Mouse (Mus musculus) 416B (cell line): ENCODE measurements at regions not wholly inside any gene's neighbourhood (a gene's known extent, or its start where the extent isn't known, plus 50 kb on each side); places are given as distances from the start of the nearest gene placed in this dataset.
A peak's percentile ranks its signal among the peaks of the same experiment; 100 is the strongest.

Experiments
- DNase-seq: peaks from one replicate; pipeline ENCODE4 v3.0.0; 2011; ENCODE audit warnings: low read depth

DNA sequence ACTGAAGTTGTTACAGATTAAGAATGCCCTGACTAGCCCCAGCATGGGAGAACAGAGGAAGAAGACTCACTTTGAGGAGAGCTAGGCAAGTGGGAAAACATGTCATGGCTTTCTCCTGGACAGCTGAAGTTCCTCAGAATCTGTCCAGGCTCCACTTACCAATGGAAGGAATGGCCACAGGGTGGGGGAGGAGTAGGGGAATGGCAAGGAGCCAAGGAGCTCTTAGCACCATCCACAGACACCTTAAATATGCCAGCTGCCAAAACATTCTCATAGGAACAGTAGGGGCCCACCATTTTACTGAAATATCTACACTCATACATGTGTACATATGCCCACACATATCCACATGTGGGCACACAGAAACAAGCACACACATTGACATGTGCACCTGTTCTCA lies 134.9 kb upstream of the Nrp1 start:
- DNase-seq, result no peak

DNA sequence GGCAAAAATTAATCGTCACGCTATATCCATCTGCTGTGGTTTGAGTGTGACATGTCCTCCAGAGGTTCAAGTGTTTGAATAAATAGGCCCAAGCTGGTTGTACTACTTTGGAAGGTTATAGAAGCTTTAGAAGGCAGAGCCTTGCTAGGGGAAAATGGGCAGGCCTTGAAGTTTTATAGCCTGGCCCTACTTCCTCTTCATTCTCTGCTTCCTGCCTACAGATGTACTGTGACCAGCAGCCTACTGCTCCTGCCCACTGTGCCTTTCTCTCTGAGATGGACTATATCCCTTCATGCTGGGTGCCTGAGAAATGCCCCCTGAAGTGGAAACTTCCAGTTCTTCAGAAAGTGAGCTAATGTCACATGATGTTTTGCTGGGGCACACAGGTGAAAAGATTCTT lies 133.3 kb upstream of the Nrp1 start:
- DNase-seq, result no peak

DNA sequence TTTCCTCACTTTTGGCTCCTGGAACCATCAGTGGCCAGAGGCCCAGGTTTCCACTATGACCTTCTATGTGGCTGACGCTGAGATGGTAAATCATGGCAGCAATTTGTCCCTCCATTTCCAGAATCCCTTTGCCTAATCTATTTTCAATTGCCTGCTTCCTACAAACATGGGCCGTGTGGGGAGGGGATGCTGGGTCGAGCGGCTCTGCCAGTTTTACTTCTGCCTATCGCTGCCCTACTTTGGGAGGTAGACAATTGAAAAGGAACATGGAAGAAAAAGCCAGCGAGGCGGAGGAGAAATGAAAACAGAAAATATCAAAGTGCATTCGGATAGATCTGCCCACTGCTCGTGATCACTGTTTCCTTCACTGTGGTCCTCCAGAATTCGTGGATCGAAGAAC lies 123.3 kb upstream of the Nrp1 start:
- DNase-seq, result no peak

DNA sequence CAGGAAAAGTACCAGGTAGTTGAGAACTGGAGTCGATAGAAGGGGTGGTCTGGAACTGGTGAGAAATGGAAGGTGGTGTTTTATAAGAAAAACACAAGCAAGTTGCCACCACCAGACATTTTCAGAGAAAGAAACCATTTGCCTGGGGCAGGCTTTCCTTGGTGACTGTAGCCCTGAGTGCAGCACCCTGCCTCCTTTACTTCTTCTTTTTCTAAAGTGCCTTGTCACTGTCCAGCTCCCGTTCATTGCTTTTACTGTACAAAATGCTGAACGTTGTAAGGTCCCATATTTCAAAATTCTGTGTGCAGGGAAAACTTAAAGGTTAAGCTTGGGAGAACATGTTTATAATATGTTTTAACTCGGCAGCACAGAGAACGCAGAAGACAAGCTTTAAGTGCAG lies 122.9 kb upstream of the Nrp1 start:
- DNase-seq, result peak; percentile 25

DNA sequence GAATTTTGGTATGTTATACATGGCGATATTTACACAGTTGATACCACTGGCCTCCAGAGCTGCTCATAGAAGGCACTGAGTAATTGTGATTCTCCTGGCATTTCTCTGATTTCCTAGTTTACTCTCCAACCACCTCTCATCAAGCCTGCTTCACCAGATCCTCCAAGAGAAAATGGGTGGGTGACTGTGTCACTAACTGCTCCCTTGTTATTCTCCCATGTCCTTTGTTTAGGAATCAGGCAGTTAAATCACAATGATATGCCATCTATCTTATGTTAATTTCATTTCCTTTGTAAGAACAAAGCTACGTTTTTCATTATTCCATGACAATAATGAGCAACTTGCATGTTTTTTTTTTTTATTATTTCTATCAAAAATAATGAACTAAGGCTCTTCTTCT lies 122.3 kb upstream of the Nrp1 start:
- DNase-seq, result no peak

DNA sequence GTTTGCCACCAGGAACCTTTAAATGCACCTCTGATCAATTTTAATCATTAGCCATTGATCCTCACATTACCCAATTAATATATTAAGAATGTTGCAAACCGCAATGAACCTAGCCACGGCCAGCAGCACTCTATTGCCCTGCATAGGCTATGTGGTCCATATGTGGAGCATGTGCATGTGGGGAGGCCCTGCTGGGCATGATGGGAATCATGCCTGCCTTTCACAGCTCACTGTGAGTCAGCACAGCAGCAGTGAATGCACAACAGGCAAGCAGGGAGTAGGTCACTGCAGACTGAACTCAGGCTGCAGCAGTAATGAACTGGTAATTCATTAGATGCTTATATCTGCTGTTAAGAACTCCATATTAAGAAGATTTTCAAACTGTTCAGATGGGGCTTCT lies 119.5 kb upstream of the Nrp1 start:
- DNase-seq, result peak; percentile 37

DNA sequence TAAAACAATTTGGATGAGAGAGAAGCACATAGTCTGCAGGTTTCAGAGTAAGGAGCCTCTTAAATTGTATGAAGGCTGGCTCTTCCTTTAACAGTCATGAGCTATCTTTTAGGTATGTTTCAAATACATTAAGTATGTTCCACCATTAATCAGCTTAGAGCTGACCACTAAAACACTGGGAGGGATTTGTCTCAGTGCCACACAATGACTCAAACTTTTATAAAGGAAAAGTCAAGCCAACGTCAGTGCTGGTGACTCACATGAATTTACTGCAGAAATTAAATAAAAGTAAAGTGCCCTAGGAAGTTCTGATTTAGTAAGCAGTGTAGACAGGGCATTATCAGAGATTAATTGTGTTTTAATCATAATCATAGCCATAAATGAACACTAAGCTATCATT lies 118.6 kb upstream of the Nrp1 start:
- peak; percentile 90 for DNase-seq

DNA sequence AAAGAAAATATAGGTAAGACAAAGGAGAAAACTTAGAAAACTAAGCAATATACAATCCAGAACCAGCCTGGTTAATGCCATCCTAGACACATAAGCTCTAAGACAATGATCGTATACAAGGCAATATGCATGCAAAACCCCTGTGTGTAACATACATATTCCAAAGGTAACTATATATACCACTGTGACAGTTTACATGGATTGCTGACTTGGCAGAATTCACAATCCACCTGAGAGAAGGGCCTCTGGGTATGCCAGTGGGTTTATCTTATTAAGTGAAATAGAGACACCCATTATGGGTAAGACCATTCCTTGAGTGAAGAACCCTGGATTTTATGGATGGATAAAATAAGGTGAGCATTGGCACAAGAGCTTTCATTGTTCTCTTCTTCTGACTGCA lies 117.2 kb upstream of the Nrp1 start:
- no peak for DNase-seq

DNA sequence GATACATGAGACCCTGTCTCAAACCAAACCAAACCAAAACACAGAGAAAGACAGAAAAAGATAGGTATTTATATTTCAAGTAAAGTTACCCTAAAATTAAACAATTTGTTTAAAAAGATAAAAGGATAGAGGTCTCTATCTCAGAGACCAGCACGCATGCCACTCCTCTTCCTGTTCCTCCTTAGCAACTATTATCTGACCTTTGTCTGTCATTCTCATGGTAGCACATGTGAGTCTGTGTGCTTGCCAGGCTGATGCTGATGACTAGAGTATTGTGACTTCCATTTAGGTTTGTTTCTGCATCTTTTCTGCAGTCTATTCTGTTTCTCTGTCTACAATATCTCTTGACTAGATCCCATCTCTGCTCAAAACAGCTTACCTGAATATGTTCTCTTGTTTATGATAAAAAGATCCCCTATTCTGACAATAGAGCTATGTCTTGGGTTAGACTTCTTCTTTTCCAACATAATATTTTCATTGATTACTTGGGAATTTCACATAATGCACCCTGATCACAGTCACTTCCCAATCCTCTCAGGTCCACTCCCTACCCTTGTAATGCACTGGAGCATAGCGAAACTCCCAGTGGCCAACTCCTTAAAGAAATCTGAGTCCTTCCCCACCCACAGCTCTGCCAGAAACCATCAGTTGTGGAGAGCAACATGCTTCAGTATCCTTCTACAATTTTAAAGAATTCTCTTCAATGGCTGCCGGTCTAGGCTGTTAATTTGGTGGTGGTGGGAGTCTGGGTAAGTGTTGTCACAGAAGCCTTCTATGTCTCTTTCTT lies 115.7 kb upstream of the Nrp1 start:
- DNase-seq, result peak; percentile 42

DNA sequence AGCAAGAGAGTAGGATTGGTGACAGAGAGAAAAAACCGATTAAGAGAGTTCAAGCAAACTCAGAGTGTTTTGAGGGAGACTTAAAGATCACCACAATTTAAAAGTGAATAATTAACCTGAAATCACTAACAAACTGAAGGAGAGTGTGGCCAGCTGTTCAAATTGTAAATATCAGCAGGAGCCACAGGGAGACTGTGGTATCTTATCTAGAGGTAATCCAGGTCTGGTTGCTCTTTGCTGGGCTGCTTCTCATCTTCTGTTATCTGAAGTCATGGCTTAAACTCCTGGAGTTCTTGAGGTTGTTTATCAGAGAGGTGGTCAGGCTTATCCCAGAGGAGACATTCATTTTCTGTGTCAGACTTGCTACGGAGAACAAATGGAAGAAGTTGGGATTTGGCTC lies 106.7 kb upstream of the Nrp1 start:
- DNase-seq, result no peak

DNA sequence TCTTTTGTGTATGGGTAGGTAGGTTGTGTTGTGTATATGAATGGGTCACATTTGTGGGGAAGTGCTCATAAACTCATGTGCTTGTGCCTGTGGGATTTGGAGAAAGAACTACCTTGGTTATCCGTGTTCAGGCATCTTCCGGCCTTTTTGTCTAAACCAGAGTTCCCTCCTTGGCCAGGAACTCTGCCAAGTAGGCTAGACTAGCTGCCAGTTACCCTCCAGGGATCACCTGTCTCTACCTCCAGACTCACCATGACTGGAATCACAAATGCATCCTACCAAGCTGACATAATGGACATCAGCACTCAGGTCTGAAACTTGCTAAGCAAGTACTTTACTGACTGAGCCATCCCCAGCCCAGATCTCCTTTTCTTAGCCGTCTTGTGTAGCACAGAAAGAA lies 97.6 kb upstream of the Nrp1 start:
- no peak for DNase-seq

DNA sequence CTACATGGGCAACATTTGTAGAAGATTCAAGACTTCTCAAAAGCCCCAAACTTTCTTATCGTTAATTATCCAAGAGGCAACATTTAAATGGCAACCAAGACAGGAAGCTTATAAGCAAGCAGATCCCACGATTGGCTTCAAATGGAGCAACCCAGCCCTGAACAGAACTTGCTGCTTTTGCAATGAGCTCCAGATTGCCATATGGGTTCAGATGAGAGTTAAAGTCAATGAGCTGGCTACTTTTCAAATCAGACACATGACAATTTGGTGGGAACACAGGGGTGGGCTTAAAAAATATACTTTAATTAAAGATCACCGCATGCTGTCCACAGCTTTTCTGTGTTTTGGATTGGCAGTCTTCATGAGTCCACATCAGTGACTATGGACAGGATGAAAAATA lies 97.0 kb upstream of the Nrp1 start:
- no peak for DNase-seq

DNA sequence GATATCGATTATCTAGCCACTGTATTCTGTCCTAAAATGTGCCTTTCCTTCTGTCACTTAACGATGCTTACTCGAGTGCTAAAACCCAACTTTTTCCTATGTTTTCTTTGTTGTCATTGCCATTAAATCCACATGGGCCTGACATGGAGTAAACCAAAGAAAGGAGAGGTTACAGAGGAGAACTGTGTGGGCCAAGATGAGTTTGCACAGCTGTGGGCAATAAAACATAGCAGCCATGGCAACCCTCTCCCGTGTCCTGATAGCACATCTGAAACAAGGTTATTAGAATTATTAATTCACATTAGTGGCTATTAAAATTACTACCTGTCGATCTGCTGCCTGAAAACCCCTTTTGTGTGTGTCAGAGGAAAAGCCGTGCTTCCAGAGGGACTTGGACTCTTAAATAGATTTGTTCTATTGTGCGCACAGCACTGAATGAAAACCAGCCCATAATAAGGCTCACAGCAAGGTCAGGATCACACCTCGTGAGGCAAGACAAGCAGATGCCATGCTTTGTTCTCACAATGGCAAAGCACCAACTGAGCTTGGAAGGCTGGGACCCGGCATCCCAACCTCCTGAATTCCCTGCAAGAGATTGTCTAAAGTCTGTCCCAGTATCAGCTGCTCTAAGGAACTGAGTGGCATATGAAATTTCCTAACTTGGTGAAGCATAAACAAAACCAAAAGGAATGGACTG lies 95.0 kb upstream of the Nrp1 start:
- DNase-seq, result no peak

DNA sequence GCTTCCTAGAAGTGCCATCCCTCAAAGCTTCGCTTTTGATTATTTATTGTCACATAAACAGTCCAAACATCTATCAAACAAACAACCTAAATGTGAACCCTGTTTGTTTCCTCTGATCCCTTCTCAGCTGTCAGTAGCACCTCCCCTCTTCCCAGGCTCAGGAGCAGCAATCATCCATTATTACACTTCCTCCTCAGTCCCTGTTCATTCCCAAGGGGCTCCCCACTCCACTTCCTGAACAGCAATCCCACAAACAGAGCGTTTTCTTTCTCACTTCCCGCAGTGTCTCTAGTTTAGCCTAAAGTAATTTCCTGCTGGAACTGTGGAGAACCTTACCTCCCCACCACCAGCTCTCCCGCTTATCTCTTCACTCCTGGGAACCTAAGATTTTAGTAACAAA lies 91.1 kb upstream of the Nrp1 start:
- no peak for DNase-seq

DNA sequence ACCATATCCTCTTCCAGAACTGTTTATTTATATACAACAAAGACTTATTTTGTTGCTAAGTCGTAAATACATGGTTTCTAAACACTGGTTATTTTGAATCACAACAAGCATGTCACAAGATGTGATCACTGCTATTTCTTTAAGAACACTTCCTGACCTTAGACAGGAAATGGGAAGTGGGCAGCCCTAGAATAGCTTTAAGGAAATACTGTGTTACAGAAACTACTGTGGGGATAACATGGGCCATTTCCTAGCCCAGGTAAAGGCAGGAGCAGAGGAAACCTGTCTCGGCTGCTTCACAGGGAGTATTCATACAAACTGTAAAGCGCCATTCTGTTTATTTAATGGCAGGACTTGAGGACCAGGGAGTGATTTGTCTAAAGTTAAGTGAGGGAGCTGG lies 90.4 kb upstream of the Nrp1 start:
- DNase-seq, result no peak

DNA sequence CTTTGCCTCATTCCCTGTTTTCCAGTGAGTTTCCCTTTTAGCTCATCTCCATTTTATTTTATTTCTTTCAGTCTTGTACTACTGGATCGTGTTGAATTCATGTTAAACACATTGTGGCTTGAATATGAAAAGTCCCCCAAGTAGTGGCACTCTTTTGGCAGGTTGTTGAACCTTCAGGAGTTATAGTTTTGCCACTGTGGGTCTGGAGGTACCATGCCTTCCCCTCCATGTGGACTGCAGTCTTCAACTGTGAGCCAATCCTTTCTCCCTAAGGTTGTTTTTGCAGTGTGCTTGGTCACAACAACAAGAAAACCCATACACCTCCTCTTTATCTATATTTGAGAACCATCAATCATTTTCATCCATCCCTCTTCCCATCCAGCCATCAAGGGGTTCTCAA lies 88.9 kb upstream of the Nrp1 start:
- no peak for DNase-seq

DNA sequence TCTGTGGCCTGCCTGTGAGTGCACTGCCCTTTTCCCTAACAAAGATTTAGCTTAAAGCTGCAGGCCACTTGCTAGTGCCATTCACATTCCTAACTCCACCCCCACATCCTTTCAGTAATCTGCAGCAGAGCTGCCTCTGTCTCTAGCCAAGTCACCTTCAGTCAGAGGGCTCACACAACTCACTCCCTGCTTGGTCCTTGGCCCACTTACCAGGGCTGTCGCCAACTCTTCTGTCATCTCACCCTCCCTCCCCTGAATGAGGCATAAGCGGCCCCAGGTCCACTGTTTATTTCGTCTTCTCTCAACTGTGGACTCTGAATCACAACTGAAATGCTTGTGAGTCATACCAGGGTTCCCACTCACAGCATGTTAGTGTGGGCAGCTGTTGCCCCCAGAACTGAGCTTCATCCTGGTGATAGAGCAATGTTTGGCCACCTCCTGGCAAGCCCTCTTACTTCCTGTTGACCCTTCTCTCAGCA lies 85.5 kb upstream of the Nrp1 start:
- peak; percentile 88 for DNase-seq

DNA sequence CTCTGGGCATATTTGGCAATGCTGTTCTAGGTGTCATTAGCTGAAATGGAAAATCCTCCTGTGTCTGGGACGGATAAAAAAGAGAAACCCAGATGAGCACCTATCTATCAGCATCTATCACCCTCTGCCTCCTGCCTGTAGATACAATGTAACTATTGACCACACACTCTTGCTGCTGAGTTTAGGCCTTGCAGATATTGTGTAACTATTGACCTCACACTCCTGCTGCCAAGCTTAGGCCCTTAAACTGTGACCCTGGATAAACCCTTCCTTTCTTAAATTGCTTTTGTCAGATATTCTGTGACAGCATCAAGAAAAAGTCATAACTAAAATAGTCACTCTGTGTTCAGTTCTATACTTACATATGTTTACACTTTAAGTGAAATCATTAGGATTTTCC lies 81.9 kb upstream of the Nrp1 start:
- peak; percentile 43 for DNase-seq

DNA sequence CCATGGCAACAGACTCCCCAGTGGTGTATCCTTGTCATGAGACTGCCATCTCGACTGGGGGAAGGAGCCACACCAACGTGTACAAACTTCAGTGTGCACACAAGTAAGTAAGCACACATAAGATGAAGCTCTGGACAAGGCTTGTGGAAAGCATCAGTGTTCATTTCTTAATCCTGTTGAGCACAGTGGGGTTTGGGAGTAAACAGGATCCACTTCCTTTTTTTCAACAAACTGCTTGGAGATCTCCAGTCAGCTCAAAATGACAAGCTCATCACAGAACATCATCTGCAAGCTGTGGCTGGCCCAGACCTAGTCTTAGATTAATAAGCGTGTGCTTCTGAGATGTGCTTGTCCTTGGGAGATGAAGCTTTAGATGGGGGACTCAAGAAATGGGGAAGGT lies 75.6 kb upstream of the Nrp1 start:
- no peak for DNase-seq

DNA sequence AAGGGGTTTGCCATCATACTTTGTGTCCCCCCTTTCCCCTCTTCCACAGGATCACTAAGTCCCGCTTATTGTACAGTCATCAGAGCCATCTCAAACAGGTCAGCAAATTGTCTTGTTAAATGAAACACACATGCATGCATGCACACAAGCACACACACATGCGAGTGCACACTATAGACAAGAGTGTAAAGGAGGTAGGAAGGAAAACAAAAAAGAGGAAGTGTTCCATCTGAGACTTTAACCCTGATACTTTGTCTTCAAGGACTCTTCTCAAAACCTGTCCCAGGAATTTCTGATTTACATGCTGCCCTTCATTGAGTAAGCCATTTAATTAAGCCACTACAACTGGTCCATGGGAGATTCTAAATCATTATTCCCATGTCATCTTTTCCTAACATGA lies 75.0 kb upstream of the Nrp1 start:
- peak; percentile 33 for DNase-seq

DNA sequence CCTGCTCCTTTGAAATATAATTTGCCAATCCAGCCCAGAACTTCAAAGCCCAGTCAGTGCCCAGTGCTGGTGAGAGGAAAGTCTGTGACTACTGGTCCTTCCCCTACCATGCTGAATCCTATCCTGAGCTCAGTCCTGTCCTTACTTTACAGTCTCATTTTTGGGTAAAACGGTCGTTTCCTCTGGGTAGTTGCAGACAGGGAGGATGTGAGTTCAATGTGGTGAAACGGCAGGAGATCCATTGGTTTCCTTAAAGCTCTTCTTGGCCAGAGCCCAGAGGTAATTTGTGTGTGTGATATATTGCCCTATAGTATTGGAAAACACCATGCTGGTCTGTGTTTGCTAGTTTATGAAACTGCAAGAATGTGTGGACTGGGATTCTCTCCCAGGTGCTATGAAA lies 73.6 kb upstream of the Nrp1 start:
- peak; percentile 94 for DNase-seq

DNA sequence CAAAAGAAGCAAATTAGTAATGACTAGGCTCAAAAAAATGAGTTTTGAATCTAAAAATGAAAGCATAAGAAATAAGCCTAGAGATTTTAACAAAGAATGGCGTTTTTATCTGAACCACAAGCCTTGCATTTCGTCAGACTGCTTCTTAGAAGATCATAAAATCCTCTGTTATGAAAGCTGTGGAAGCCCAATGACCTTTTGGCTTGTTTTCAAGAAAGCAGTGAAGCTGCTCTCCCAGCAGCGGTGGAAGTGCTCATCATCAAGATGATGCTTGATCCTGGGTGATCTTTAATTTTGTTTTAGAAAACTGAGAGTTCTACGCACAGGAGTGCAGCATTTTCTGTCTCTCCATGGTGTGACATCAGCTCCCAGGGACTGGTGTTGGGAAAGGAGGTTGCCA lies 68.3 kb upstream of the Nrp1 start:
- DNase-seq, result no peak

DNA sequence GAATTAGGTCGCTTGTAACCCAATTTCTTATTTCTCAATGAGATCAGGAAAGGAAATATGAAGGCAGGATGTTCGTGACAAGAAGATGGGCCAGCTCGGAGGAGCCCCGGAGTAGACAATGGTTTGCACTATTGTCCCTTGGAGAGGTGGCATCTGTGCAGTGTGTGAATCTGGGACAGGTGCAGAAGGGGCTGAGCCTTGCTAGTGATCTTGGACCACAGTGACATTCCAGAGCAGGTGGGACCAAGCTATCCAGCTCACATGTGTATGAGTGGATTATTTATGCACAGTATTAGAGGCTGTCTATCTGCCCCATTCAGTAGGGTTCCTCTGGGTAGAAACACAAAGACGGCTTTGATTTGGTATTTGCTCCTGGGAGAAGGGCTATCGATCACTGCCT lies 66.0 kb upstream of the Nrp1 start:
- no peak for DNase-seq
